In the genomic region with DNA sequence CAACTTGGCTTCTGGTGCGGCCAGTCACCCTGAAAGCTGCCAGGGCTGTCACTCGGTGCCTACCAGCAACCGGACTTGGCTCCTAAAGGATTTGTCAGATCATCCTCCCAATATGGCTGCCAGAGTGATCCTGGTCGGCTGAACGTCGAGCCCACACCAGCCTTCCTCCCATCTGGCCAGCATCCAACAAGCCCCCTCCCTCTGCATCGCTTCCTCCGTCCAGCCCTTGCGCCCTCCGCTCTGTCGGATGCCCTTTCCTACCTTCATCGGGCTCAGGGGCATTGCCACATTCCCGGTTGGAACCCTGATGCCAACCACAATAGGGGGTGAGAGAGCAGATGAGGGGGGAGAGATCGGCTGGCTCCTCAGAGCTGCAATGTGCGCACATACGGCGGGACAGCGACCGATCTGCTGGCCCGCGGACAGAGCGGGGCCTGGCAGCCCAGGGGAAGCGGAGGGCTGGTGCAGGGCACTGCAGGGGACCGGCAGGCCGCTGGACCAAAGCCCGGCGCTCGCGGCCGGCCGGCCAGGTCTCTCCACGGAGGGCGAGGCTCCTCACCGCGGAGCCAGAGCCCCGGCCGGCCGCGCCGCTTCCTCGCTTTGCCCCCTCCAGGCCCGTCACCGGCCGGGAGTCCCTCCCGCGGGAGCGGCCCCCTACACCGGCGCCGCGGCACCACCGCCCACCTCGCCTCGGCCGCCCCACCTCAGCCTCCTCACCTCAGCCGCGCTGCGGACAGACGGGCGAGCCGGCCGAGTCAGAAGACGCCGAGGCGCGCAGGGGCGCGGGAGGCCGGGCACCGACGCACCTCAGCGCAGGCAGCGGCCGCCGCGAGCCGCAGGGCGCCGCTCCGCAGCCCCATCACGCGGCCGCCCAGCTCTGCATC, we compare ENCODE assay signal across 8 mouse cellular contexts. TPM values are rescaled to one million over a fixed set of nuclear protein-coding genes. Genes with fewer than 3 reads are reported as not detected.
DNase-seq lines count a peak whose midpoint lies in the region; ATAC-seq and TF ChIP-seq lines count a peak whose summit lies in the region.

No protein-coding gene starts in this region.

- WGBS in forebrain, embryonic 14.5 days, result under 1% methylated on average over 81 of the region's 83 CpGs
- WGBS in liver, embryonic 15.5 days (ENCODE audit: insufficient replicate concordance), result under 1% methylated on average over 61 of the region's 83 CpGs
- under 1% methylated on average over 73 of the region's 83 CpGs for WGBS in neural tube, embryonic 13.5 days

- DNase-seq in forebrain, embryonic 14.5 days (ENCODE audit: low spot score), result peak; percentile 79
- DNase-seq in heart, postnatal 10 days, result peak; percentile 92
- peak; percentile 74 to 81 for DNase-seq in kidney, postnatal 4 days
- peak; percentile 7 for DNase-seq in thymus, postnatal 25 days

- TF ChIP-seq CTCF in ES-Bruce4 (IDR thresholded peaks at IDR 0.05; ENCODE audit: low read depth, low read length), result no peak

- no peaks in the 10 kb centered on the region for H3K9me3 ChIP-seq in ES-Bruce4 (replicated peaks; ENCODE audit: control insufficient read depth, insufficient read depth, low read length, poor library complexity, severe bottlenecking)
- no peaks in the 10 kb centered on the region for H3K9me3 ChIP-seq in forebrain, embryonic 14.5 days (replicated peaks; ENCODE audit: control insufficient read depth, low read length)
- H3K9me3 ChIP-seq in liver, embryonic 15.5 days (replicated peaks), result no peaks in the 10 kb centered on the region
- H3K9me3 ChIP-seq in neural tube, embryonic 13.5 days, result no peaks in the 10 kb centered on the region

- TF ChIP-seq POLR2A in ES-Bruce4 (IDR thresholded peaks at IDR 0.05; ENCODE audit: insufficient read depth, low read length), result no peak

- H3K36me3 ChIP-seq in ES-Bruce4 (ENCODE audit: control insufficient read depth, insufficient read depth, low read length, poor library complexity, severe bottlenecking), result no peaks in the 10 kb centered on the region
- no peaks in the 10 kb centered on the region for H3K36me3 ChIP-seq in forebrain, embryonic 14.5 days (ENCODE audit: control insufficient read depth, insufficient read depth, low read length)
- no peaks in the 10 kb centered on the region for H3K36me3 ChIP-seq in liver, embryonic 15.5 days (replicated peaks)
- H3K36me3 ChIP-seq in neural tube, embryonic 13.5 days, result no peaks in the 10 kb centered on the region

- H3K27me3 ChIP-seq in ES-Bruce4 (ENCODE audit: control insufficient read depth, insufficient read depth, low read length, poor library complexity, severe bottlenecking), result no peaks in the 10 kb centered on the region
- no peaks in the 10 kb centered on the region for H3K27me3 ChIP-seq in forebrain, embryonic 14.5 days (replicated peaks; ENCODE audit: control insufficient read depth, insufficient read depth, low read length)
- peaks cover 40% of the 10 kb centered on the region for H3K27me3 ChIP-seq in liver, embryonic 15.5 days
- no peaks in the 10 kb centered on the region for H3K27me3 ChIP-seq in neural tube, embryonic 13.5 days

- peak; percentile 61 for ATAC-seq in cerebellum, adult (ENCODE audit: insufficient number of reproducible peaks, low FRiP score, low TSS enrichment)
- peak; percentile 44 for ATAC-seq in forebrain, embryonic 14.5 days
- peak; percentile 63 for ATAC-seq in liver, embryonic 15.5 days (ENCODE audit: insufficient read depth)
- peak; percentile 56 for ATAC-seq in neural tube, embryonic 13.5 days (ENCODE audit: low read depth)

- H3K4me1 ChIP-seq in ES-Bruce4 (ENCODE audit: control insufficient read depth, insufficient read depth, low read length), result no peaks in the 10 kb centered on the region
- H3K4me1 ChIP-seq in forebrain, embryonic 14.5 days (ENCODE audit: control insufficient read depth, insufficient read depth, low read length), result peaks cover 33% of the 10 kb centered on the region
- peaks cover 29% of the 10 kb centered on the region for H3K4me1 ChIP-seq in liver, embryonic 15.5 days (replicated peaks)
- peaks cover 53% of the 10 kb centered on the region for H3K4me1 ChIP-seq in neural tube, embryonic 13.5 days (replicated peaks)

- peak overlapping the region; percentile 76 for H3K9ac ChIP-seq in ES-Bruce4 (ENCODE audit: low read depth, poor library complexity, severe bottlenecking)
- peak overlapping the region; percentile 99 for H3K9ac ChIP-seq in forebrain, embryonic 14.5 days (ENCODE audit: low read length)
- peak overlapping the region; percentile 72 for H3K9ac ChIP-seq in liver, embryonic 15.5 days
- H3K9ac ChIP-seq in neural tube, embryonic 13.5 days, result peak overlapping the region; percentile 100

- intact Hi-C loops in heart, postnatal 10 days (cut with DNase I), result loop anchor here (2.0 to 5.0 kb wide), 3 partner anchors 32 to 165 kb away; no protein-coding TSS in a partner anchor

- H3K4me3 ChIP-seq in ES-Bruce4 (ENCODE audit: low read depth, low read length), result peak overlapping the region; percentile 85
- peak overlapping the region; percentile 100 for H3K4me3 ChIP-seq in forebrain, embryonic 14.5 days (ENCODE audit: low read depth, low read length)
- H3K4me3 ChIP-seq in liver, embryonic 15.5 days (replicated peaks), result peak overlapping the region; percentile 75
- H3K4me3 ChIP-seq in neural tube, embryonic 13.5 days, result peak overlapping the region; percentile 71

- peak overlapping the region; percentile 86 for H3K4me2 ChIP-seq in forebrain, embryonic 14.5 days (ENCODE audit: low read length)
- H3K4me2 ChIP-seq in liver, embryonic 15.5 days, result peak overlapping the region; percentile 98
- peak overlapping the region; percentile 90 for H3K4me2 ChIP-seq in neural tube, embryonic 13.5 days

- TF ChIP-seq EP300 in ES-Bruce4 (IDR thresholded peaks at IDR 0.05; ENCODE audit: insufficient read depth, low read depth, low read length), result no peak

- H3K27ac ChIP-seq in ES-Bruce4 (ENCODE audit: insufficient read depth, low read length), result no peak overlapping the region
- peak overlapping the region; percentile 97 for H3K27ac ChIP-seq in forebrain, embryonic 14.5 days (ENCODE audit: low read depth, low read length)
- H3K27ac ChIP-seq in liver, embryonic 15.5 days (replicated peaks), result peak overlapping the region; percentile 68
- peak overlapping the region; percentile 99 for H3K27ac ChIP-seq in neural tube, embryonic 13.5 days (replicated peaks)

RNA-seq across cellular contexts. Expression of a gene that starts 0.5 kb away (rescaled TPM):
- 40.0 and 54.7 TPM in 2 replicates for polyA plus RNA-seq in ES-Bruce4 (2011; ENCODE audit: insufficient read depth, insufficient read length, low read depth, missing spikeins)
- 101 and 132 TPM in 2 replicates for polyA plus RNA-seq in forebrain, embryonic 14.5 days (2014; fragmentation: Nextera tagmentation; extraction: Ambion mirVana)
- 100 to 1,000 TPM; 146 to 164 TPM for total RNA-seq in heart, postnatal 10 days (2021)
- polyA plus RNA-seq in liver, embryonic 15.5 days (2015; fragmentation: Nextera tagmentation; extraction: Ambion mirVana), result 5.6 and 6.0 TPM in 2 replicates
- polyA plus RNA-seq in neural tube, embryonic 13.5 days (2015; fragmentation: Nextera tagmentation; extraction: Ambion mirVana), result 123 and 130 TPM in 2 replicates

Comparison
In these comparisons a context has a peak if more than half of its experiments do, and no peak if none do; other contexts are left out.
1. DNase-seq: peak in every context shown above with its lines; median percentile 92 in heart, postnatal 10 days; 79 in forebrain, embryonic 14.5 days; 78 in kidney, postnatal 4 days; 7 in thymus, postnatal 25 days.